Mouse (Mus musculus): ENCODE results near the gene Dennd6a. TPM values are rescaled to one million over a fixed set of nuclear protein-coding genes. Genes with fewer than 3 reads are reported as not detected.
"Not testable (repeated sequence)": the region's sequence is repeated elsewhere in the genome, so short reads cannot be mapped to it uniquely, and the experiment has no call there.

Gene Dennd6a
- polyA plus RNA-seq, 1 experiment from 2014 or later: 18.5 TPM

- H3K4me1 ChIP-seq (ENCODE audit: control insufficient read depth, insufficient read depth, low read length): peaks cover 24% of the 10 kb centered on the region
- peak; percentile 63 for DNase-seq
- peak overlapping the region; percentile 88 for H3K9ac ChIP-seq (replicated peaks; ENCODE audit: low read length)
- H3K36me3 ChIP-seq (ENCODE audit: control insufficient read depth, insufficient read depth, low read length): peaks cover 22% of the 10 kb centered on the region
- WGBS: 1% methylated on average over 73 of the region's 73 CpGs
- peak overlapping the region; percentile 97 for H3K4me3 ChIP-seq (replicated peaks; ENCODE audit: low read depth, low read length)
- H3K27me3 ChIP-seq (ENCODE audit: control insufficient read depth, insufficient read depth, low read length): no peaks in the 10 kb centered on the region
- H3K4me2 ChIP-seq (ENCODE audit: low read length): peak overlapping the region; percentile 96
- no peaks in the 10 kb centered on the region for H3K9me3 ChIP-seq (ENCODE audit: control insufficient read depth, low read length)
- H3K27ac ChIP-seq (replicated peaks; ENCODE audit: low read depth, low read length): peak overlapping the region; percentile 88
- peak; percentile 49 for ATAC-seq (ENCODE audit: low FRiP score, low TSS enrichment)
Observed at GRCm38 (mm10) chr14:26668371-26669291, 95.0 kb downstream of the Dennd6a start.

GRCm38 (mm10) chr14:26669292-26670073, 95.8 kb downstream of the Dennd6a start, which contains the start of gene Pde12:
Gene Pde12 (minus strand): TSS chr14:26669883.
- H3K4me3 ChIP-seq (replicated peaks; ENCODE audit: low read depth, low read length): peak within 1 kb of the TSS; percentile 97
- WGBS: under 1% methylated on average over 70 of the region's 70 CpGs
- peak within 1 kb of the TSS; percentile 96 for H3K4me2 ChIP-seq (ENCODE audit: low read length)
- H3K36me3 ChIP-seq (ENCODE audit: control insufficient read depth, insufficient read depth, low read length): peaks cover 16% of the 10 kb centered on the region
- peak within 1 kb of the TSS; percentile 88 for H3K9ac ChIP-seq (replicated peaks; ENCODE audit: low read length)
- no peaks in the 10 kb centered on the region for H3K9me3 ChIP-seq (ENCODE audit: control insufficient read depth, low read length)
- H3K27me3 ChIP-seq (ENCODE audit: control insufficient read depth, insufficient read depth, low read length): no peaks in the 10 kb centered on the region
- peaks cover 24% of the 10 kb centered on the region for H3K4me1 ChIP-seq (ENCODE audit: control insufficient read depth, insufficient read depth, low read length)
- DNase-seq (peak; percentile 94), ATAC-seq (ENCODE audit: low FRiP score, low TSS enrichment) (peak; percentile 93)
- peak within 1 kb of the TSS; percentile 88 for H3K27ac ChIP-seq (replicated peaks; ENCODE audit: low read depth, low read length)

GRCm38 (mm10) chr14:26670964-26671363, 97.3 kb downstream of the Dennd6a start:
- no peak overlapping the region for H3K9ac ChIP-seq (replicated peaks; ENCODE audit: low read length)
- no peak overlapping the region for H3K4me3 ChIP-seq (replicated peaks; ENCODE audit: low read depth, low read length)
- 0 out of 2 replicates have a peak, but pooled peaks cover 3% of the 10 kb centered on the region for H3K27me3 ChIP-seq (ENCODE audit: control insufficient read depth, insufficient read depth, low read length)
- H3K36me3 ChIP-seq (ENCODE audit: control insufficient read depth, insufficient read depth, low read length): peaks cover 5% of the 10 kb centered on the region; the same call in 1 of the 2 replicates
- H3K9me3 ChIP-seq (ENCODE audit: control insufficient read depth, low read length): no peaks in the 10 kb centered on the region
- ATAC-seq (ENCODE audit: low FRiP score, low TSS enrichment) (no peak), DNase-seq (no peak)
- peak overlapping the region; percentile 96; the same call in 1 of the 2 replicates for H3K4me2 ChIP-seq (ENCODE audit: low read length)
- peaks cover 24% of the 10 kb centered on the region for H3K4me1 ChIP-seq (ENCODE audit: control insufficient read depth, insufficient read depth, low read length)
- H3K27ac ChIP-seq (replicated peaks; ENCODE audit: low read depth, low read length): no peak overlapping the region

GRCm38 (mm10) chr14:26671870-26672615, 98.4 kb downstream of the Dennd6a start:
- not testable (repeated sequence) for H3K27me3 ChIP-seq (ENCODE audit: control insufficient read depth, insufficient read depth, low read length); H3K9me3 ChIP-seq (ENCODE audit: control insufficient read depth, low read length); ATAC-seq (ENCODE audit: low FRiP score, low TSS enrichment); H3K4me3 ChIP-seq (replicated peaks; ENCODE audit: low read depth, low read length); H3K9ac ChIP-seq (replicated peaks; ENCODE audit: low read length); DNase-seq; H3K36me3 ChIP-seq (ENCODE audit: control insufficient read depth, insufficient read depth, low read length); H3K27ac ChIP-seq (replicated peaks; ENCODE audit: low read depth, low read length); H3K4me2 ChIP-seq (ENCODE audit: low read length)
- H3K4me1 ChIP-seq (ENCODE audit: control insufficient read depth, insufficient read depth, low read length): peaks cover 14% of the 10 kb centered on the region
- WGBS: 69% methylated on average over 17 of the region's 17 CpGs

GRCm38 (mm10) chr14:26674476-26675169, 101.0 kb downstream of the Dennd6a start:
- not testable (repeated sequence) for DNase-seq

GRCm38 (mm10) chr14:26675371-26675770, 101.7 kb downstream of the Dennd6a start:
- DNase-seq (peak; percentile 29), ATAC-seq (ENCODE audit: low FRiP score, low TSS enrichment) (no peak)
- Histone ChIP-seq H3K36me3 (ENCODE audit: control insufficient read depth, insufficient read depth, low read length) (no peaks in the 10 kb centered on the region), H3K9me3 (ENCODE audit: control insufficient read depth, low read length) (no peaks in the 10 kb centered on the region), H3K4me2 (ENCODE audit: low read length) (no peak overlapping the region), H3K27ac (replicated peaks; ENCODE audit: low read depth, low read length) (no peak overlapping the region), H3K4me3 (replicated peaks; ENCODE audit: low read depth, low read length) (no peak overlapping the region), H3K4me1 (ENCODE audit: control insufficient read depth, insufficient read depth, low read length) (peaks cover 3% of the 10 kb centered on the region), H3K27me3 (ENCODE audit: control insufficient read depth, insufficient read depth, low read length) (0 out of 2 replicates have a peak, but pooled peaks cover 3% of the 10 kb centered on the region), H3K9ac (replicated peaks; ENCODE audit: low read length) (no peak overlapping the region)
- 26% methylated on average over 12 of the region's 12 CpGs for WGBS

More at GRCm38 (mm10) chr14:26674476-26675169, 101.0 kb downstream of the Dennd6a start:
- H3K4me1 ChIP-seq (ENCODE audit: control insufficient read depth, insufficient read depth, low read length); ATAC-seq (ENCODE audit: low FRiP score, low TSS enrichment); H3K4me2 ChIP-seq (ENCODE audit: low read length); H3K27me3 ChIP-seq (ENCODE audit: control insufficient read depth, insufficient read depth, low read length); H3K36me3 ChIP-seq (ENCODE audit: control insufficient read depth, insufficient read depth, low read length); H3K4me3 ChIP-seq (replicated peaks; ENCODE audit: low read depth, low read length); H3K27ac ChIP-seq (replicated peaks; ENCODE audit: low read depth, low read length); H3K9me3 ChIP-seq (ENCODE audit: control insufficient read depth, low read length); H3K9ac ChIP-seq (replicated peaks; ENCODE audit: low read length): not testable (repeated sequence)
- 83% methylated on average over 2 of the region's 2 CpGs for WGBS

- WGBS: 73% methylated on average over 5 of the region's 5 CpGs
- Histone ChIP-seq H3K9ac (replicated peaks; ENCODE audit: low read length) (no peak overlapping the region), H3K36me3 (ENCODE audit: control insufficient read depth, insufficient read depth, low read length) (no peaks in the 10 kb centered on the region), H3K4me2 (ENCODE audit: low read length) (no peak overlapping the region), H3K9me3 (ENCODE audit: control insufficient read depth, low read length) (no peaks in the 10 kb centered on the region), H3K27ac (replicated peaks; ENCODE audit: low read depth, low read length) (no peak overlapping the region), H3K4me3 (replicated peaks; ENCODE audit: low read depth, low read length) (no peak overlapping the region), H3K4me1 (ENCODE audit: control insufficient read depth, insufficient read depth, low read length) (no peaks in the 10 kb centered on the region), H3K27me3 (ENCODE audit: control insufficient read depth, insufficient read depth, low read length) (0 out of 2 replicates have a peak, but pooled peaks cover 3% of the 10 kb centered on the region)
- DNase-seq (no peak), ATAC-seq (ENCODE audit: low FRiP score, low TSS enrichment) (no peak)
Observed at GRCm38 (mm10) chr14:26675791-26676190, 102.1 kb downstream of the Dennd6a start.

Measured in midbrain, embryonic 14.5 days (tissue).